Mouse (Mus musculus): Measurements from ENCODE around the gene Wdr31. TPM values are rescaled to one million over a fixed set of nuclear protein-coding genes. Genes with fewer than 3 reads are reported as not detected.
A peak's percentile ranks its signal among the peaks of the same experiment; 100 is the strongest.

Gene Wdr31
- polyA plus RNA-seq, 1 experiment from 2014 or later = 0.48 TPM

- peaks cover 56% of the 10 kb centered on the region for H3K4me1 ChIP-seq (ENCODE audit: control insufficient read depth, low read depth, low read length)
- peak overlapping the region; percentile 98 for H3K27ac ChIP-seq (ENCODE audit: low read length)
- 0 out of 2 replicates have a peak, but pooled peaks have one; percentile 5 for ATAC-seq (ENCODE audit: low read depth)
- WGBS (ENCODE audit: insufficient replicate concordance) = 18% methylated on average over 3 of the region's 3 CpGs
- H3K4me3 ChIP-seq (ENCODE audit: low read depth, low read length) = peak overlapping the region; percentile 72
- peak overlapping the region; percentile 87 for H3K4me2 ChIP-seq (ENCODE audit: low read depth, low read length)
- no peaks in the 10 kb centered on the region for H3K27me3 ChIP-seq (ENCODE audit: control insufficient read depth, insufficient read depth, low read depth, low read length)
- H3K9me3 ChIP-seq (replicated peaks; ENCODE audit: control insufficient read depth, low read length) = no peaks in the 10 kb centered on the region
- peak overlapping the region; percentile 91 for H3K9ac ChIP-seq (ENCODE audit: low read depth, low read length)
- H3K36me3 ChIP-seq (ENCODE audit: control insufficient read depth, insufficient read depth) = peaks cover 43% of the 10 kb centered on the region
Observed at GRCm38 (mm10) chr4:62515490-62515889, 44.8 kb upstream of the Wdr31 start.

- no peak for ATAC-seq (ENCODE audit: low read depth)
- H3K27me3 ChIP-seq (ENCODE audit: control insufficient read depth, insufficient read depth, low read depth, low read length) = no peaks in the 10 kb centered on the region
- H3K9me3 ChIP-seq (replicated peaks; ENCODE audit: control insufficient read depth, low read length) = no peaks in the 10 kb centered on the region
- peak overlapping the region; percentile 98 for H3K27ac ChIP-seq (ENCODE audit: low read length)
- peak overlapping the region; percentile 72 for H3K4me3 ChIP-seq (ENCODE audit: low read depth, low read length)
- H3K36me3 ChIP-seq (ENCODE audit: control insufficient read depth, insufficient read depth) = peaks cover 48% of the 10 kb centered on the region
- H3K4me1 ChIP-seq (ENCODE audit: control insufficient read depth, low read depth, low read length) = peaks cover 56% of the 10 kb centered on the region
- WGBS (ENCODE audit: insufficient replicate concordance) = 66% methylated on average over 7 of the region's 7 CpGs
- H3K9ac ChIP-seq (ENCODE audit: low read depth, low read length) = peak overlapping the region; percentile 91
- peak overlapping the region; percentile 87 for H3K4me2 ChIP-seq (ENCODE audit: low read depth, low read length)
Observed at GRCm38 (mm10) chr4:62514995-62515394, 44.3 kb upstream of the Wdr31 start.

GRCm38 (mm10) chr4:62513998-62514506 is 43.4 kb upstream of the Wdr31 start:
- H3K4me1 ChIP-seq (ENCODE audit: control insufficient read depth, low read depth, low read length) = peaks cover 56% of the 10 kb centered on the region
- no peaks in the 10 kb centered on the region for H3K9me3 ChIP-seq (replicated peaks; ENCODE audit: control insufficient read depth, low read length)
- peak overlapping the region; percentile 41 for H3K9ac ChIP-seq (ENCODE audit: low read depth, low read length)

DNA sequence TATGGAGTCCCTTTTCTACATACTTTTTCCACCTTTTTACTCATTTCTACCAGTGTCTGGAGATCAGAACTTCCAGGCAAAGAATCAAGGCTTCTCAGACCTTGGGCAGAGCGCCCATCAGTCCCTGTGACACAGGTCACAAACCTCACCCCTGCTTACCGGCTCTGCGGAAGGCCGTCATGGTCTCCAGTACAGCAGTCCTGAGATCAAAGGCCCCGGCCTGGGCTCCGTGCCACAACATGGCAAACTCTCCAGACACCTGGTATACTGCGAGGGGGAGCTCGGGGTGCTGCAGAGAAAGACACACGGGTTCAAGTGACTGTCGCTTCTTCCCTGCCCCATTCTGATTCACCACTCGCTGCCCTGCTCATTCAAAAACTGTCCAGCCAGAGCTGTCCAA is 39.2 kb upstream of the Wdr31 start:
- Histone ChIP-seq H3K27ac (ENCODE audit: low read length) (no peak overlapping the region), H3K27me3 (ENCODE audit: control insufficient read depth, insufficient read depth, low read depth, low read length) (no peaks in the 10 kb centered on the region), H3K4me3 (ENCODE audit: low read depth, low read length) (no peak overlapping the region), H3K9ac (ENCODE audit: low read depth, low read length) (no peak overlapping the region), H3K36me3 (ENCODE audit: control insufficient read depth, insufficient read depth) (peaks cover 73% of the 10 kb centered on the region), H3K4me2 (ENCODE audit: low read depth, low read length) (no peak overlapping the region), H3K4me1 (ENCODE audit: control insufficient read depth, low read depth, low read length) (peaks cover 45% of the 10 kb centered on the region), H3K9me3 (replicated peaks; ENCODE audit: control insufficient read depth, low read length) (no peaks in the 10 kb centered on the region)
- WGBS (ENCODE audit: insufficient replicate concordance) = 88% methylated on average over 11 of the region's 11 CpGs
- no peak for ATAC-seq (ENCODE audit: low read depth)

More at GRCm38 (mm10) chr4:62513998-62514506, 43.4 kb upstream of the Wdr31 start:
- WGBS (ENCODE audit: insufficient replicate concordance) = 56% methylated on average over 11 of the region's 11 CpGs
- ATAC-seq (ENCODE audit: low read depth) = no peak
- Histone ChIP-seq H3K27me3 (ENCODE audit: control insufficient read depth, insufficient read depth, low read depth, low read length) (no peaks in the 10 kb centered on the region), H3K36me3 (ENCODE audit: control insufficient read depth, insufficient read depth) (peaks cover 57% of the 10 kb centered on the region), H3K27ac (ENCODE audit: low read length) (peak overlapping the region; percentile 36), H3K4me3 (ENCODE audit: low read depth, low read length) (peak overlapping the region; percentile 55), H3K4me2 (ENCODE audit: low read depth, low read length) (peak overlapping the region; percentile 87)

DNA sequence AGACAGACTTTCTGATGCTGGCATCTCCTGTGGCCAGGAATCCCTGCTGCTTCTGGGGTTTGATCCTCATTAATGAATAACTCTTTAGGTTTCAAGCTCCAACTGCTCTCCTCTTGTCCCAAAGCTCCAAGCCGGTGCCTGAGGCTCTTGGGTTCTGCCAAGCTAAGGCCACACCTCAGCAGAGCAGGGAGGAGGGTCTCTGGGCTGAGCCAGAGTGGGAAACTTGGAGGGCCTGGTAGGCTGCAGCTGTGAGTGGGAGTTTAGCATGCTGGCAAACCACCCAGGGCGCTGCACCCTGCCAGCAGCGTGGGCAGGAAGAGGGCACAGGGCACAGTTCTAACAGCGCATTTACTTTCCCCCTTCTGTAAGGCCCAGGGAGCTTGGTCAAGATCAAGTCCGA is 38.1 kb upstream of the Wdr31 start:
- no peak overlapping the region for H3K9ac ChIP-seq (ENCODE audit: low read depth, low read length)
- H3K27ac ChIP-seq (ENCODE audit: low read length) = no peak overlapping the region
- no peak overlapping the region for H3K4me3 ChIP-seq (ENCODE audit: low read depth, low read length)
- H3K4me1 ChIP-seq (ENCODE audit: control insufficient read depth, low read depth, low read length) = peaks cover 41% of the 10 kb centered on the region
- H3K9me3 ChIP-seq (replicated peaks; ENCODE audit: control insufficient read depth, low read length) = no peaks in the 10 kb centered on the region
- no peak for ATAC-seq (ENCODE audit: low read depth)
- WGBS (ENCODE audit: insufficient replicate concordance) = 91% methylated on average over 5 of the region's 5 CpGs
- H3K4me2 ChIP-seq (ENCODE audit: low read depth, low read length) = no peak overlapping the region
- peaks cover 67% of the 10 kb centered on the region for H3K36me3 ChIP-seq (ENCODE audit: control insufficient read depth, insufficient read depth)
- no peaks in the 10 kb centered on the region for H3K27me3 ChIP-seq (ENCODE audit: control insufficient read depth, insufficient read depth, low read depth, low read length)

DNA sequence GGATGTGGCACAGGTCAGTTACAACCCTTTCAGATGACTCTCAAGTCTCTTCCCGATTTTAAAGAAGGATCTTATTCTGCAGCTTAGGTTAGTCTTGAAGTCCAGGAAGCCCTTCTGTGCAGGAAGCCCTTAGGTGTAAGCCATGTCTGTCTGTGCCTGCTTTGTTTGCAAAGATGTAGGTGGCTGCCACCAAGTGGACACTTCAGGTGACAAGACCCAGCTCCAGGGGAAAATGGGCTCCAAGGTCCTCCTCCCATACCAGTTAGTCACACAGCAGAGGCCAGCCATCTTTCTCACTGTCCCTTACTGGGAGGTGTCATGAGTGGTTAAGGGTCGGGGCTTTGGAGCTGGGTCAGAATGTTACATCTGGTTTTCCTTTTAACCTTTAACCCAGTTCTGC is 36.1 kb upstream of the Wdr31 start:
- Histone ChIP-seq H3K27me3 (ENCODE audit: control insufficient read depth, insufficient read depth, low read depth, low read length) (no peaks in the 10 kb centered on the region), H3K4me2 (ENCODE audit: low read depth, low read length) (no peak overlapping the region), H3K9me3 (replicated peaks; ENCODE audit: control insufficient read depth, low read length) (no peaks in the 10 kb centered on the region), H3K36me3 (ENCODE audit: control insufficient read depth, insufficient read depth) (peaks cover 47% of the 10 kb centered on the region), H3K9ac (ENCODE audit: low read depth, low read length) (no peak overlapping the region), H3K4me1 (ENCODE audit: control insufficient read depth, low read depth, low read length) (peaks cover 33% of the 10 kb centered on the region), H3K4me3 (ENCODE audit: low read depth, low read length) (no peak overlapping the region), H3K27ac (ENCODE audit: low read length) (peak overlapping the region; percentile 33)
- ATAC-seq (ENCODE audit: low read depth) = peak; percentile 20
- WGBS (ENCODE audit: insufficient replicate concordance) = 53% methylated on average over 2 of the region's 2 CpGs

GRCm38 (mm10) chr4:62505991-62506390 is 35.3 kb upstream of the Wdr31 start:
- no peak for ATAC-seq (ENCODE audit: low read depth)
- Histone ChIP-seq H3K27me3 (ENCODE audit: control insufficient read depth, insufficient read depth, low read depth, low read length) (no peaks in the 10 kb centered on the region), H3K9me3 (replicated peaks; ENCODE audit: control insufficient read depth, low read length) (no peaks in the 10 kb centered on the region), H3K4me3 (ENCODE audit: low read depth, low read length) (no peak overlapping the region), H3K4me2 (ENCODE audit: low read depth, low read length) (no peak overlapping the region), H3K9ac (ENCODE audit: low read depth, low read length) (no peak overlapping the region), H3K4me1 (ENCODE audit: control insufficient read depth, low read depth, low read length) (peaks cover 30% of the 10 kb centered on the region), H3K27ac (ENCODE audit: low read length) (peak overlapping the region; percentile 27; the same call in 1 of the 2 replicates), H3K36me3 (ENCODE audit: control insufficient read depth, insufficient read depth) (peaks cover 39% of the 10 kb centered on the region)
- WGBS (ENCODE audit: insufficient replicate concordance) = 73% methylated on average over 3 of the region's 3 CpGs

DNA sequence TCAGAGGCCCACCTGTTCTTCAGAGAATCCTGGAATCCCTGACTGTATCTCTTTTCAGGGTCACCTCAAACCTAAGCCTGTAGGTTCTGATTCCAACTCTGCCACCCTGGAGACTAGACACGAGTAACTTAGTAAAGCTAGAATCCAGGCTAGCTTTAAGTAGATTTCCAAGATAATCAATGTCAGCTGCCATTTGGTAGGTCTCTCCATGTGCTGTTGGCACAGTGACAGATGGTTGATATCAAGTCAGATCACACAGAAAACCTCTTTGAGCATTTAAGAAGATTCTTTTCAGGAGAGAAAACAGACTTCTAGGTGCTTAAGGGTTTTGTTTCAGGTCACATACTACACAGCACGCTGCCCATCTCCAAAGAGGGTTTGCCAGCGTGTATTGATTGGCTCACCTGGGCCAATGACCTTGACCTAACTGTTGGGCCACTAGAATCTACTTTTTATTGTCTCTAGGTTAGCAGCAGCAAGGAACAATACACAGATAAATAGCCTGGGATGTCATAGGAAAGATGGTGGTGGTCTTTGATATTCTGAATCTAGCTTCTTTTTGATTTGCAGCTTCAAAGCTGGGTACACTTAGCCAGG is 32.8 kb upstream of the Wdr31 start, which contains the start of gene Hdhd3:
Gene Hdhd3, minus strand, starts transcription at position 94 of the 597 bp plus-strand sequence.
- peak within 1 kb of the TSS; percentile 77 for H3K9ac ChIP-seq (ENCODE audit: low read depth, low read length)
- WGBS (ENCODE audit: insufficient replicate concordance) = 69% methylated on average over 3 of the region's 3 CpGs
- peaks cover 25% of the 10 kb centered on the region for H3K4me1 ChIP-seq (ENCODE audit: control insufficient read depth, low read depth, low read length)

DNA sequence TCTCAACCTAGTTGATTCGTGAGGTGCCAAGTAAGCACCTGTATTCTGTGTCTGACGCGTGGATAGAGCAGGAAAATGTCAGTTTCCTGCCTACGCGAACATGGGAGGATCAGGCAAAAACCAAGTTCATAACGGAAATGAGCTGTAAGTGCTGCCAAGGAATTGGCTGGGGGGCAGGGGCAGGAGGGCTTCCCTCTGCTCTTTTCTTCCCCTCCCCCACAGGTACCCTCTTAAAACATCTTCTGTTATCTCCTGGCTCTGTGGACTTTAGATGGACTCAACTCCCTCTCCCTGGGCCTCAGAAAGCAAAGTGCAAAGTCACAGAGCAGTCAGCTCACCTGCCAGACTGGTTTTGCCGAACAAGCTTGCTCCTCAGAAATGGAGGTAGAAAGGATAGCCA is 32.3 kb upstream of the Wdr31 start:
- Histone ChIP-seq H3K27me3 (ENCODE audit: control insufficient read depth, insufficient read depth, low read depth, low read length) (no peaks in the 10 kb centered on the region), H3K9me3 (replicated peaks; ENCODE audit: control insufficient read depth, low read length) (no peaks in the 10 kb centered on the region), H3K4me3 (ENCODE audit: low read depth, low read length) (no peak overlapping the region), H3K36me3 (ENCODE audit: control insufficient read depth, insufficient read depth) (peaks cover 9% of the 10 kb centered on the region), H3K27ac (ENCODE audit: low read length) (peak overlapping the region; percentile 46; the same call in 1 of the 2 replicates), H3K4me2 (ENCODE audit: low read depth, low read length) (no peak overlapping the region), H3K4me1 (ENCODE audit: control insufficient read depth, low read depth, low read length) (peaks cover 25% of the 10 kb centered on the region), H3K9ac (ENCODE audit: low read depth, low read length) (no peak overlapping the region)
- whole genome bisulfite sequencing (ENCODE audit: insufficient replicate concordance) = 52% methylated on average over 7 of the region's 7 CpGs
- ATAC-seq (ENCODE audit: low read depth) = no peak

More for the DNA sequence above, 32.8 kb upstream of the Wdr31 start, which contains the start of gene Hdhd3:
- Histone ChIP-seq H3K27ac (ENCODE audit: low read length) (peak within 1 kb of the TSS; percentile 51), H3K27me3 (ENCODE audit: control insufficient read depth, insufficient read depth, low read depth, low read length) (no peaks in the 10 kb centered on the region), H3K9me3 (replicated peaks; ENCODE audit: control insufficient read depth, low read length) (no peaks in the 10 kb centered on the region), H3K36me3 (ENCODE audit: control insufficient read depth, insufficient read depth) (peaks cover 14% of the 10 kb centered on the region), H3K4me2 (ENCODE audit: low read depth, low read length) (peak within 1 kb of the TSS; percentile 89), H3K4me3 (ENCODE audit: low read depth, low read length) (peak within 1 kb of the TSS; percentile 81)
- no peak for ATAC-seq (ENCODE audit: low read depth)
